Mouse (Mus musculus): ENCODE results near the gene Fam181b. TPM values are rescaled to one million over a fixed set of nuclear protein-coding genes. Genes with fewer than 3 reads are reported as not detected.

Gene Fam181b
- total and polyA plus RNA-seq, 3 experiments = 1.4 to 5.0 (median 4.4) TPM

DNA sequence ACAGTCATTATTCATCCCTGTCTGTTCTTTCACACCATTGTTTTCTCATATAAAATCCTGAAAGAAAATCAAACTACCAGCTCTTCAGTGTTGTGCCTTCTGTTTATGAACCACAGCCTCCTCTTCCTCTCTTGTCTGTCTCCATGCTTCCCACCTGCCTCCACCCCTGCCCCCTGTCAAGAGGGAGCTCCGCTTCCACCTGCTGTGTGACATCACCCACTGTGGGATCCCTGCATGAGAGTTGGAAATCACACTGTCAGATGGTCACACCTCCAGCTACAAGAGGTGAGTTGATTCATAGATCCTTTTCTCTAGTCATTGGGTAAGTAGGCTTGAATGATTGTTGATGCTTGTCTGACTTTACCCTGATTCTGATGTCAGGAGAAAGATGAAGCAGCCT, 34.9 kb upstream of the Fam181b start:
- H3K4me3 ChIP-seq = no peak overlapping the region
- no peak for DNase-seq
- intact Hi-C loops (cut with DNase I) = no loop called here
- H3K9ac ChIP-seq (ENCODE audit: low read depth, low read length) = no peak overlapping the region
- H3K36me3 ChIP-seq (ENCODE audit: control insufficient read depth, insufficient read depth, low read length) = no peaks in the 10 kb centered on the region; the same call in 1 of the 2 replicates
- H3K27me3 ChIP-seq (ENCODE audit: control insufficient read depth, insufficient read depth, low read length) = no peaks in the 10 kb centered on the region
- no peaks in the 10 kb centered on the region for H3K79me2 ChIP-seq (replicated peaks; ENCODE audit: control insufficient read depth, insufficient read depth, low read length)
- 82% methylated on average over 1 of the region's 1 CpGs for WGBS
- TF ChIP-seq POLR2A (IDR thresholded peaks at IDR 0.05; ENCODE audit: insufficient read depth, low read depth, low read length) = no peak
- no peak for TF ChIP-seq CTCF (IDR thresholded peaks at IDR 0.05)
- TF ChIP-seq EP300 (IDR thresholded peaks at IDR 0.05; ENCODE audit: insufficient read depth, low read depth, low read length) = no peak
- no peaks in the 10 kb centered on the region for H3K4me1 ChIP-seq (ENCODE audit: control insufficient read depth, insufficient read depth, low read length)
- H3K27ac ChIP-seq = no peak overlapping the region

GRCm38 (mm10) chr7:93060831-93061230, 18.8 kb upstream of the Fam181b start:
- Histone ChIP-seq H3K79me2 (replicated peaks; ENCODE audit: control insufficient read depth, insufficient read depth, low read length) (no peaks in the 10 kb centered on the region), H3K4me1 (ENCODE audit: control insufficient read depth, insufficient read depth, low read length) (no peaks in the 10 kb centered on the region), H3K27me3 (ENCODE audit: control insufficient read depth, insufficient read depth, low read length) (no peaks in the 10 kb centered on the region), H3K4me3 (no peak overlapping the region), H3K9ac (ENCODE audit: low read depth, low read length) (no peak overlapping the region), H3K27ac (no peak overlapping the region), H3K36me3 (ENCODE audit: control insufficient read depth, insufficient read depth, low read length) (no peaks in the 10 kb centered on the region)
- intact Hi-C loops (cut with DNase I) = no loop called here
- no peak for DNase-seq
- no peak for TF ChIP-seq CTCF (IDR thresholded peaks at IDR 0.05)
- no peak for TF ChIP-seq EP300 (IDR thresholded peaks at IDR 0.05; ENCODE audit: insufficient read depth, low read depth, low read length)
- TF ChIP-seq POLR2A (IDR thresholded peaks at IDR 0.05; ENCODE audit: insufficient read depth, low read depth, low read length) = no peak

- Histone ChIP-seq H3K27ac (no peak overlapping the region), H3K79me2 (replicated peaks; ENCODE audit: control insufficient read depth, insufficient read depth, low read length) (no peaks in the 10 kb centered on the region), H3K4me1 (ENCODE audit: control insufficient read depth, insufficient read depth, low read length) (no peaks in the 10 kb centered on the region), H3K4me3 (no peak overlapping the region), H3K9ac (ENCODE audit: low read depth, low read length) (no peak overlapping the region), H3K27me3 (ENCODE audit: control insufficient read depth, insufficient read depth, low read length) (no peaks in the 10 kb centered on the region), H3K36me3 (ENCODE audit: control insufficient read depth, insufficient read depth, low read length) (no peaks in the 10 kb centered on the region)
- no peak for DNase-seq
- TF ChIP-seq POLR2A (IDR thresholded peaks at IDR 0.05; ENCODE audit: insufficient read depth, low read depth, low read length) (no peak), CTCF (IDR thresholded peaks at IDR 0.05) (no peak), EP300 (IDR thresholded peaks at IDR 0.05; ENCODE audit: insufficient read depth, low read depth, low read length) (no peak)
- intact Hi-C loops (cut with DNase I) = no loop called here
- WGBS = 81% methylated on average over 3 of the region's 3 CpGs
Observed at GRCm38 (mm10) chr7:93061747-93062146, 17.9 kb upstream of the Fam181b start.

DNA sequence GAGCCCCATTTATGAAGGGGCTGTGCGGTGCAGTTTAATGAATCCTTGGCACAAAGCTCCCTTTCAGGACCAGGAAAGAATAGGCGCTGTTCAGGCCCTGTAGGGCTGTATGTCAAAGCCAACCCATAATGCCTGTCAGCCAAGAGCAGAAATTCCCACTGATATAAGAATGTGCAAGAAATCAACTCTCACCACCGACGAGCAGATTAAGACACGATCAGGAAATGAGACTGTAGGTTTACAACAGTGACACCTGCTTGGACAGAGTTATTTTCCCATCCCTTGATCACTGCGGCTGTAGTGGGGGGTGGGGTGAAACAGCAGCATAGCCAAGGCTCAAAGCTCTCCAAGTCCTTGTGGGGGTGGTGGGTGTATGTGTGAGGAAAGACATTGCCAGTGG, 17.5 kb upstream of the Fam181b start:
- intact Hi-C loops (cut with DNase I) = no loop called here
- Histone ChIP-seq H3K4me3 (no peak overlapping the region), H3K9ac (ENCODE audit: low read depth, low read length) (no peak overlapping the region), H3K27ac (no peak overlapping the region), H3K36me3 (ENCODE audit: control insufficient read depth, insufficient read depth, low read length) (no peaks in the 10 kb centered on the region), H3K4me1 (ENCODE audit: control insufficient read depth, insufficient read depth, low read length) (no peaks in the 10 kb centered on the region), H3K79me2 (replicated peaks; ENCODE audit: control insufficient read depth, insufficient read depth, low read length) (no peaks in the 10 kb centered on the region), H3K27me3 (ENCODE audit: control insufficient read depth, insufficient read depth, low read length) (no peaks in the 10 kb centered on the region)
- TF ChIP-seq EP300 (IDR thresholded peaks at IDR 0.05; ENCODE audit: insufficient read depth, low read depth, low read length) (no peak), POLR2A (IDR thresholded peaks at IDR 0.05; ENCODE audit: insufficient read depth, low read depth, low read length) (no peak), CTCF (IDR thresholded peaks at IDR 0.05) (no peak)
- WGBS = 59% methylated on average over 6 of the region's 6 CpGs
- DNase-seq = no peak

GRCm38 (mm10) chr7:93067464-93068015, 12.1 kb upstream of the Fam181b start:
- H3K36me3 ChIP-seq (ENCODE audit: control insufficient read depth, insufficient read depth, low read length) = no peaks in the 10 kb centered on the region

DNA sequence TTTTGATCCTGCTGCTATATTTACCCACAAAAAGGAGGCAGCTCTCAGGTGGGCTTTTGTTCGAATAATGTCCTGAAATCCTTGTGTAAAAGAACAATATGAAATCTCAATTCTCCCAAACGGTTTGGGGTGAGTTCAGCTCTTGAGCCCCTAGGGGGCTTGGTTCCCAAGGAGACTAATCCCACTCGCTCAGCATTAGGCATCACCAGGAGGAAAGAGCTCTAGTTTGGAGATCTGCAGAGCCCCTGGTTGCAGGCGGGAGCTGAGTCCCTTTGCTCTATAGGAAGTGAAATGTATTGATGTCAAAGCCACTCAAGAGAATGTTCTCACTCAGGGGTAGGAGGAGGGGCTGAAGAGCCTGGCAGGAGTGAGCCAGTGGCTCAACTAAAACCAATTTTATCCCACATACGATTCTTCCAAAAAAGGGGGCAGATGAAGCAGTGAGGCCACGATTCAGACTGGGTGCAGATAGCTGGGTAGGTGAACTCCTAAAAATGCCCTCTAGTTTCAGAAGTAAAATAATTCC, 3.2 kb upstream of the Fam181b start:
- no peaks in the 10 kb centered on the region for H3K36me3 ChIP-seq (ENCODE audit: control insufficient read depth, insufficient read depth, low read length)
- H3K4me3 ChIP-seq = no peak overlapping the region
- 0 out of 2 replicates have a peak, but pooled peaks cover 2% of the 10 kb centered on the region for H3K27me3 ChIP-seq (ENCODE audit: control insufficient read depth, insufficient read depth, low read length)
- H3K27ac ChIP-seq = no peak overlapping the region
- no peak overlapping the region for H3K9ac ChIP-seq (ENCODE audit: low read depth, low read length)
- WGBS = 36% methylated on average over 6 of the region's 6 CpGs
- no peaks in the 10 kb centered on the region for H3K79me2 ChIP-seq (replicated peaks; ENCODE audit: control insufficient read depth, insufficient read depth, low read length)
- TF ChIP-seq EP300 (IDR thresholded peaks at IDR 0.05; ENCODE audit: insufficient read depth, low read depth, low read length) = no peak
- TF ChIP-seq POLR2A (IDR thresholded peaks at IDR 0.05; ENCODE audit: insufficient read depth, low read depth, low read length) = no peak
- no peak for TF ChIP-seq CTCF (IDR thresholded peaks at IDR 0.05)
- DNase-seq = no peak
- peaks cover 2% of the 10 kb centered on the region for H3K4me1 ChIP-seq (ENCODE audit: control insufficient read depth, insufficient read depth, low read length)
- intact Hi-C loops (cut with DNase I) = no loop called here

More at GRCm38 (mm10) chr7:93067464-93068015, 12.1 kb upstream of the Fam181b start:
- no peak for TF ChIP-seq EP300 (IDR thresholded peaks at IDR 0.05; ENCODE audit: insufficient read depth, low read depth, low read length)
- TF ChIP-seq CTCF (IDR thresholded peaks at IDR 0.05) = no peak
- TF ChIP-seq POLR2A (IDR thresholded peaks at IDR 0.05; ENCODE audit: insufficient read depth, low read depth, low read length) = no peak
- 61% methylated on average over 7 of the region's 7 CpGs for WGBS
- Histone ChIP-seq H3K9ac (ENCODE audit: low read depth, low read length) (no peak overlapping the region), H3K27me3 (ENCODE audit: control insufficient read depth, insufficient read depth, low read length) (no peaks in the 10 kb centered on the region), H3K4me3 (no peak overlapping the region), H3K27ac (no peak overlapping the region), H3K79me2 (replicated peaks; ENCODE audit: control insufficient read depth, insufficient read depth, low read length) (no peaks in the 10 kb centered on the region), H3K4me1 (ENCODE audit: control insufficient read depth, insufficient read depth, low read length) (no peaks in the 10 kb centered on the region)
- intact Hi-C loops (cut with DNase I) = no loop called here
- DNase-seq = no peak
